Mouse (Mus musculus): Measurements from ENCODE around the gene Dnajb2.

- TF ChIP-seq CTCF (IDR thresholded peaks at IDR 0.05; ENCODE audit: low read depth, low read length) (no peak), POLR2A (IDR thresholded peaks at IDR 0.05; ENCODE audit: insufficient read depth, low read length) (no peak)
These were observed 55.1 kb downstream of the Dnajb2 start for GRCm38 (mm10) chr1:75291321-75291720.
